Mouse (Mus musculus) right cerebral cortex, adult 18-20 months (tissue): Measurements from ENCODE around the gene Rps13.
"Not testable (repeated sequence)": the region's sequence is repeated elsewhere in the genome, so short reads cannot be mapped to it uniquely, and the experiment has no call there.

Source experiments
- DNase-seq: peaks from one replicate; pipeline ENCODE4 v3.0.0; 2022; ENCODE audit warnings: mixed read lengths

Rps13 gene

GRCm38 (mm10) chr7:116333713-116334668 lies at the start of gene Rps13:
Gene Rps13 (minus strand): TSS chr7:116334195.
- peak; percentile 98 for DNase-seq

GRCm38 (mm10) chr7:116379181-116379580 lies 45.2 kb upstream of the Rps13 start:
- DNase-seq, result not testable (repeated sequence)

- no peak for DNase-seq
These were observed 40.3 kb upstream of the Rps13 start for GRCm38 (mm10) chr7:116374284-116374683.

- DNase-seq, result peak; percentile 39
These were observed 2.2 kb upstream of the Rps13 start for GRCm38 (mm10) chr7:116336226-116336625.

- DNase-seq, result no peak
These were observed 1.1 kb upstream of the Rps13 start for GRCm38 (mm10) chr7:116335133-116335532.

GRCm38 (mm10) chr7:116334669-116335038 lies 659 bp upstream of the Rps13 start:
- DNase-seq, result no peak

GRCm38 (mm10) chr7:116331246-116331645 lies 2.7 kb downstream of the Rps13 start:
- peak; percentile 54 for DNase-seq

- DNase-seq, result no peak
These were observed 4.1 kb downstream of the Rps13 start for GRCm38 (mm10) chr7:116329858-116330257.

GRCm38 (mm10) chr7:116328777-116329176 lies 5.2 kb downstream of the Rps13 start:
- DNase-seq, result no peak

- DNase-seq, result no peak
These were observed 6.1 kb downstream of the Rps13 start for GRCm38 (mm10) chr7:116327901-116328300.

GRCm38 (mm10) chr7:116323331-116323964 lies 10.5 kb downstream of the Rps13 start:
- DNase-seq, result peak; percentile 49

GRCm38 (mm10) chr7:116309456-116309855 lies 24.5 kb downstream of the Rps13 start:
- no peak for DNase-seq

- DNase-seq, result no peak
These were observed 25.4 kb downstream of the Rps13 start for GRCm38 (mm10) chr7:116308632-116308991.

GRCm38 (mm10) chr7:116307871-116308631 lies 25.9 kb downstream of the Rps13 start, which contains the start of gene Plekha7:
Gene Plekha7 (minus strand): TSS chr7:116308376.
- no peak for DNase-seq

- DNase-seq, result peak; percentile 33
These were observed 26.7 kb downstream of the Rps13 start for GRCm38 (mm10) chr7:116307099-116307870.

- no peak for DNase-seq
These were observed 27.4 kb downstream of the Rps13 start for GRCm38 (mm10) chr7:116306601-116307000.

- DNase-seq, result no peak
These were observed 32.2 kb downstream of the Rps13 start for GRCm38 (mm10) chr7:116301661-116302311.

- no peak for DNase-seq
These were observed 32.9 kb downstream of the Rps13 start for GRCm38 (mm10) chr7:116301144-116301543.

GRCm38 (mm10) chr7:116298851-116299250 lies 35.1 kb downstream of the Rps13 start:
- no peak for DNase-seq

- DNase-seq, result no peak
These were observed 35.6 kb downstream of the Rps13 start for GRCm38 (mm10) chr7:116298389-116298788.

- DNase-seq, result no peak
These were observed 39.0 kb downstream of the Rps13 start for GRCm38 (mm10) chr7:116294961-116295360.

GRCm38 (mm10) chr7:116292377-116292776 lies 41.6 kb downstream of the Rps13 start:
- DNase-seq, result no peak
